Mouse (Mus musculus): Measurements from ENCODE around the gene Mpp6. TPM values are rescaled to one million over a fixed set of nuclear protein-coding genes. Genes with fewer than 3 reads are reported as not detected.
A peak's percentile ranks its signal among the peaks of the same experiment; 100 is the strongest.

Gene Mpp6
- polyA plus RNA-seq, 1 experiment from 2014 or later = 77.5 TPM

- no peak for ATAC-seq (ENCODE audit: insufficient number of reproducible peaks, insufficient read depth, low FRiP score, low TSS enrichment)
- Histone ChIP-seq H3K9me3 (no peaks in the 10 kb centered on the region), H3K9ac (peak overlapping the region; percentile 88), H3K27me3 (no peaks in the 10 kb centered on the region), H3K4me2 (replicated peaks) (peak overlapping the region; percentile 71), H3K4me1 (peaks cover 8% of the 10 kb centered on the region), H3K4me3 (peak overlapping the region; percentile 81), H3K27ac (no peak overlapping the region), H3K36me3 (no peaks in the 10 kb centered on the region)
- 4% methylated on average over 6 of the region's 6 CpGs for WGBS
These were observed 1.1 kb downstream of the Mpp6 start for GRCm38 (mm10) chr6:50111111-50111655.

GRCm38 (mm10) chr6:50112775-50113174 is 2.7 kb downstream of the Mpp6 start:
- H3K27ac ChIP-seq = no peak overlapping the region
- H3K4me1 ChIP-seq = peaks cover 8% of the 10 kb centered on the region
- no peak overlapping the region for H3K9ac ChIP-seq
- 0 out of 2 replicates have a peak overlapping the region, but pooled peaks have one; percentile 13 for H3K4me3 ChIP-seq
- H3K4me2 ChIP-seq (replicated peaks) = peak overlapping the region; percentile 35
- H3K27me3 ChIP-seq = no peaks in the 10 kb centered on the region
- H3K36me3 ChIP-seq = no peaks in the 10 kb centered on the region
- 1% methylated on average over 8 of the region's 8 CpGs for WGBS
- H3K9me3 ChIP-seq = no peaks in the 10 kb centered on the region
- ATAC-seq (ENCODE audit: insufficient number of reproducible peaks, insufficient read depth, low FRiP score, low TSS enrichment) = peak; percentile 86

GRCm38 (mm10) chr6:50114280-50114679 is 4.2 kb downstream of the Mpp6 start:
- Histone ChIP-seq H3K27ac (no peak overlapping the region), H3K4me2 (replicated peaks) (no peak overlapping the region), H3K4me1 (peaks cover 4% of the 10 kb centered on the region), H3K36me3 (no peaks in the 10 kb centered on the region), H3K9me3 (no peaks in the 10 kb centered on the region), H3K9ac (no peak overlapping the region), H3K27me3 (no peaks in the 10 kb centered on the region), H3K4me3 (no peak overlapping the region)
- WGBS = 81% methylated on average over 6 of the region's 6 CpGs
- ATAC-seq (ENCODE audit: insufficient number of reproducible peaks, insufficient read depth, low FRiP score, low TSS enrichment) = no peak

GRCm38 (mm10) chr6:50120931-50121330 is 10.9 kb downstream of the Mpp6 start:
- no peaks in the 10 kb centered on the region for H3K9me3 ChIP-seq
- no peak overlapping the region for H3K27ac ChIP-seq
- H3K4me3 ChIP-seq = no peak overlapping the region
- no peaks in the 10 kb centered on the region for H3K36me3 ChIP-seq
- ATAC-seq (ENCODE audit: insufficient number of reproducible peaks, insufficient read depth, low FRiP score, low TSS enrichment) = no peak
- no peak overlapping the region for H3K9ac ChIP-seq
- H3K4me1 ChIP-seq = no peaks in the 10 kb centered on the region
- 92% methylated on average over 1 of the region's 1 CpGs for WGBS
- H3K4me2 ChIP-seq (replicated peaks) = no peak overlapping the region
- no peaks in the 10 kb centered on the region for H3K27me3 ChIP-seq

- H3K4me1 ChIP-seq = no peaks in the 10 kb centered on the region
- no peaks in the 10 kb centered on the region for H3K27me3 ChIP-seq
- H3K9me3 ChIP-seq = no peaks in the 10 kb centered on the region; the same call in 1 of the 2 replicates
- no peaks in the 10 kb centered on the region for H3K36me3 ChIP-seq
- no peak for ATAC-seq (ENCODE audit: insufficient number of reproducible peaks, insufficient read depth, low FRiP score, low TSS enrichment)
- 94% methylated on average over 4 of the region's 4 CpGs for WGBS
- no peak overlapping the region for H3K4me2 ChIP-seq (replicated peaks)
- no peak overlapping the region for H3K4me3 ChIP-seq
- no peak overlapping the region for H3K9ac ChIP-seq
- H3K27ac ChIP-seq = no peak overlapping the region
These were observed 12.8 kb downstream of the Mpp6 start for GRCm38 (mm10) chr6:50122835-50123234.

- no peak for ATAC-seq (ENCODE audit: insufficient number of reproducible peaks, insufficient read depth, low FRiP score, low TSS enrichment)
These were observed 14.2 kb downstream of the Mpp6 start for GRCm38 (mm10) chr6:50124197-50124596.

GRCm38 (mm10) chr6:50126331-50126730 is 16.3 kb downstream of the Mpp6 start:
- H3K36me3 ChIP-seq = no peaks in the 10 kb centered on the region

More at GRCm38 (mm10) chr6:50124197-50124596, 14.2 kb downstream of the Mpp6 start:
- H3K27me3 ChIP-seq = no peaks in the 10 kb centered on the region
- H3K36me3 ChIP-seq = no peaks in the 10 kb centered on the region
- H3K4me1 ChIP-seq = no peaks in the 10 kb centered on the region
- no peaks in the 10 kb centered on the region; the same call in 1 of the 2 replicates for H3K9me3 ChIP-seq
- no peak overlapping the region for H3K4me3 ChIP-seq
- H3K4me2 ChIP-seq (replicated peaks) = no peak overlapping the region
- no peak overlapping the region for H3K27ac ChIP-seq
- 89% methylated on average over 2 of the region's 2 CpGs for WGBS
- no peak overlapping the region for H3K9ac ChIP-seq

GRCm38 (mm10) chr6:50127536-50127935 is 17.5 kb downstream of the Mpp6 start:
- Histone ChIP-seq H3K9me3 (no peaks in the 10 kb centered on the region; the same call in 1 of the 2 replicates), H3K27me3 (no peaks in the 10 kb centered on the region), H3K27ac (no peak overlapping the region), H3K4me2 (replicated peaks) (no peak overlapping the region), H3K36me3 (no peaks in the 10 kb centered on the region), H3K9ac (no peak overlapping the region), H3K4me1 (no peaks in the 10 kb centered on the region), H3K4me3 (no peak overlapping the region)
- no peak for ATAC-seq (ENCODE audit: insufficient number of reproducible peaks, insufficient read depth, low FRiP score, low TSS enrichment)
- 95% methylated on average over 6 of the region's 6 CpGs for WGBS

More at GRCm38 (mm10) chr6:50126331-50126730, 16.3 kb downstream of the Mpp6 start:
- Histone ChIP-seq H3K4me2 (replicated peaks) (no peak overlapping the region), H3K9me3 (no peaks in the 10 kb centered on the region; the same call in 1 of the 2 replicates), H3K9ac (no peak overlapping the region), H3K27ac (no peak overlapping the region), H3K4me3 (no peak overlapping the region), H3K27me3 (no peaks in the 10 kb centered on the region), H3K4me1 (no peaks in the 10 kb centered on the region)
- no peak for ATAC-seq (ENCODE audit: insufficient number of reproducible peaks, insufficient read depth, low FRiP score, low TSS enrichment)
- 87% methylated on average over 2 of the region's 2 CpGs for WGBS

GRCm38 (mm10) chr6:50137651-50138050 is 27.6 kb downstream of the Mpp6 start:
- no peaks in the 10 kb centered on the region for H3K27me3 ChIP-seq
- no peak overlapping the region for H3K4me2 ChIP-seq (replicated peaks)
- H3K36me3 ChIP-seq = no peaks in the 10 kb centered on the region
- H3K27ac ChIP-seq = no peak overlapping the region
- H3K4me3 ChIP-seq = no peak overlapping the region
- WGBS = 79% methylated on average over 3 of the region's 3 CpGs
- H3K9me3 ChIP-seq = no peaks in the 10 kb centered on the region
- H3K4me1 ChIP-seq = no peaks in the 10 kb centered on the region
- no peak overlapping the region for H3K9ac ChIP-seq
- ATAC-seq (ENCODE audit: insufficient number of reproducible peaks, insufficient read depth, low FRiP score, low TSS enrichment) = no peak

- Histone ChIP-seq H3K4me2 (replicated peaks) (no peak overlapping the region), H3K9me3 (no peaks in the 10 kb centered on the region), H3K9ac (no peak overlapping the region), H3K4me1 (no peaks in the 10 kb centered on the region), H3K4me3 (no peak overlapping the region), H3K27ac (no peak overlapping the region), H3K27me3 (no peaks in the 10 kb centered on the region), H3K36me3 (no peaks in the 10 kb centered on the region)
- ATAC-seq (ENCODE audit: insufficient number of reproducible peaks, insufficient read depth, low FRiP score, low TSS enrichment) = no peak
- 87% methylated on average over 3 of the region's 3 CpGs for WGBS
These were observed 29.5 kb downstream of the Mpp6 start for GRCm38 (mm10) chr6:50139526-50139925.

GRCm38 (mm10) chr6:50146158-50146557 is 36.1 kb downstream of the Mpp6 start:
- Histone ChIP-seq H3K9ac (no peak overlapping the region), H3K27me3 (no peaks in the 10 kb centered on the region), H3K4me1 (no peaks in the 10 kb centered on the region), H3K27ac (no peak overlapping the region), H3K36me3 (0 out of 2 replicates have a peak, but pooled peaks cover 7% of the 10 kb centered on the region), H3K4me3 (no peak overlapping the region), H3K9me3 (no peaks in the 10 kb centered on the region), H3K4me2 (replicated peaks) (no peak overlapping the region)
- no peak for ATAC-seq (ENCODE audit: insufficient number of reproducible peaks, insufficient read depth, low FRiP score, low TSS enrichment)

- H3K4me2 ChIP-seq (replicated peaks) = no peak overlapping the region
- WGBS = 86% methylated on average over 4 of the region's 4 CpGs
- no peak overlapping the region for H3K27ac ChIP-seq
- no peaks in the 10 kb centered on the region for H3K4me1 ChIP-seq
- no peak for ATAC-seq (ENCODE audit: insufficient number of reproducible peaks, insufficient read depth, low FRiP score, low TSS enrichment)
- H3K9me3 ChIP-seq = no peaks in the 10 kb centered on the region
- H3K36me3 ChIP-seq = 0 out of 2 replicates have a peak, but pooled peaks cover 7% of the 10 kb centered on the region
- H3K4me3 ChIP-seq = no peak overlapping the region
- H3K27me3 ChIP-seq = no peaks in the 10 kb centered on the region
- H3K9ac ChIP-seq = no peak overlapping the region
These were observed 39.3 kb downstream of the Mpp6 start for GRCm38 (mm10) chr6:50149378-50149777.

All from embryonic facial prominence, embryonic 12.5 days (tissue).